Mouse (Mus musculus) ZHBTc4 (cell line): ENCODE measurements at regions not wholly inside any gene's neighbourhood (a gene's known extent, or its start where the extent isn't known, plus 50 kb on each side); places are given as distances from the start of the nearest gene placed in this dataset.
A peak's percentile ranks its signal among the peaks of the same experiment; 100 is the strongest.
"Not testable (repeated sequence)": the region's sequence is repeated elsewhere in the genome, so short reads cannot be mapped to it uniquely, and the experiment has no call there.

Experiments
- DNase-seq: peaks from one replicate; pipeline ENCODE4 v3.0.0-alpha.2; 2011; ENCODE audit warnings: low read depth, low spot score

GRCm38 (mm10) chr17:83039563-83039962 lies 175.5 kb upstream of the Pkdcc start:
- DNase-seq = no peak

- DNase-seq = no peak
These were observed 170.6 kb upstream of the Pkdcc start for GRCm38 (mm10) chr17:83044515-83044914.

- DNase-seq = no peak
These were observed 165.0 kb upstream of the Pkdcc start for GRCm38 (mm10) chr17:83049972-83050535.

- no peak for DNase-seq
These were observed 164.4 kb upstream of the Pkdcc start for GRCm38 (mm10) chr17:83050591-83051197.

GRCm38 (mm10) chr17:83052613-83053140 lies 162.4 kb upstream of the Pkdcc start:
- no peak for DNase-seq

- DNase-seq = no peak
These were observed 157.3 kb upstream of the Pkdcc start for GRCm38 (mm10) chr17:83057832-83058231.

- no peak for DNase-seq
These were observed 153.2 kb upstream of the Pkdcc start for GRCm38 (mm10) chr17:83061843-83062242.

GRCm38 (mm10) chr17:83063848-83064247 lies 151.2 kb upstream of the Pkdcc start:
- no peak for DNase-seq

GRCm38 (mm10) chr17:83064376-83064775 lies 150.7 kb upstream of the Pkdcc start:
- DNase-seq = not testable (repeated sequence)

GRCm38 (mm10) chr17:83069246-83069645 lies 145.8 kb upstream of the Pkdcc start:
- DNase-seq = no peak

GRCm38 (mm10) chr17:83071746-83072145 lies 143.3 kb upstream of the Pkdcc start:
- DNase-seq = no peak

- no peak for DNase-seq
These were observed 142.9 kb upstream of the Pkdcc start for GRCm38 (mm10) chr17:83072175-83072574.

- no peak for DNase-seq
These were observed 140.2 kb upstream of the Pkdcc start for GRCm38 (mm10) chr17:83074893-83075292.

GRCm38 (mm10) chr17:83077737-83078600 lies 137.1 kb upstream of the Pkdcc start:
- DNase-seq = no peak

- DNase-seq = no peak
These were observed 136.3 kb upstream of the Pkdcc start for GRCm38 (mm10) chr17:83078601-83079360.

GRCm38 (mm10) chr17:83079361-83079685 lies 135.8 kb upstream of the Pkdcc start:
- DNase-seq = no peak

- no peak for DNase-seq
These were observed 133.4 kb upstream of the Pkdcc start for GRCm38 (mm10) chr17:83081729-83082128.

- no peak for DNase-seq
These were observed 131.6 kb upstream of the Pkdcc start for GRCm38 (mm10) chr17:83083521-83083920.

- DNase-seq = no peak
These were observed 129.2 kb upstream of the Pkdcc start for GRCm38 (mm10) chr17:83085792-83086475.

- DNase-seq = peak; percentile 19
These were observed 128.4 kb upstream of the Pkdcc start for GRCm38 (mm10) chr17:83086703-83087102.

GRCm38 (mm10) chr17:83088471-83088870 lies 126.6 kb upstream of the Pkdcc start:
- DNase-seq = no peak
